Mouse (Mus musculus): ENCODE data around the gene Ugt2a2. TPM values are rescaled to one million over a fixed set of nuclear protein-coding genes. Genes with fewer than 3 reads are reported as not detected.
"Not testable (repeated sequence)": the region's sequence is repeated elsewhere in the genome, so short reads cannot be mapped to it uniquely, and the experiment has no call there.

Gene Ugt2a2
- polyA plus RNA-seq, 2 experiments: not detected

- DNase-seq (ENCODE audit: low read depth in 3 of 3, low spot score in 3 of 3) (no peak), ATAC-seq (ENCODE audit: insufficient read depth) (no peak)
- Histone ChIP-seq H3K27ac (no peak overlapping the region), H3K9me3 (ENCODE audit: control insufficient read depth, low read length) (no peaks in the 10 kb centered on the region), H3K4me3 (ENCODE audit: insufficient read depth in 1 of 2, low read depth in 2 of 2, low read length in 2 of 2) (no peak overlapping the region), H3K9ac (replicated peaks) (no peak overlapping the region), H3K36me3 (replicated peaks; ENCODE audit: control insufficient read depth, insufficient read depth, low read depth) (no peaks in the 10 kb centered on the region), H3K4me2 (ENCODE audit: low read depth) (no peak overlapping the region), H3K27me3 (ENCODE audit: control insufficient read depth, insufficient read depth, low read length) (no peaks in the 10 kb centered on the region), H3K4me1 (replicated peaks; ENCODE audit: control insufficient read depth in 2 of 2, insufficient read depth in 2 of 2, low read length in 1 of 2) (no peaks in the 10 kb centered on the region)
- no peak for TF ChIP-seq CTCF (IDR thresholded peaks at IDR 0.05; ENCODE audit: low read depth)
- TF ChIP-seq EP300 (IDR thresholded peaks at IDR 0.05; ENCODE audit: low read depth): no peak
Measured at GRCm38 (mm10) chr5:87498936-87499335, 16.9 kb upstream of the Ugt2a2 start.

- DNase-seq (ENCODE audit: low read depth in 3 of 3, low spot score in 3 of 3): no peak
- Histone ChIP-seq H3K9ac (replicated peaks) (no peak within 1 kb of the TSS), H3K27me3 (ENCODE audit: control insufficient read depth, insufficient read depth, low read length) (no peaks in the 10 kb centered on the region), H3K9me3 (ENCODE audit: control insufficient read depth, low read length) (no peaks in the 10 kb centered on the region), H3K4me2 (ENCODE audit: low read depth) (no peak within 1 kb of the TSS), H3K36me3 (replicated peaks; ENCODE audit: control insufficient read depth, insufficient read depth, low read depth) (no peaks in the 10 kb centered on the region), H3K4me3 (ENCODE audit: insufficient read depth in 1 of 2, low read depth in 2 of 2, low read length in 2 of 2) (no peak within 1 kb of the TSS), H3K4me1 (replicated peaks; ENCODE audit: control insufficient read depth in 2 of 2, insufficient read depth in 2 of 2, low read length in 1 of 2) (no peaks in the 10 kb centered on the region), H3K27ac (no peak within 1 kb of the TSS)
- WGBS (ENCODE audit: insufficient replicate concordance): 70% methylated on average over 1 of the region's 1 CpGs
- ATAC-seq (ENCODE audit: insufficient read depth): no peak
- TF ChIP-seq CTCF (IDR thresholded peaks at IDR 0.05; ENCODE audit: low read depth): no peak
- TF ChIP-seq EP300 (IDR thresholded peaks at IDR 0.05; ENCODE audit: low read depth): no peak
Measured at GRCm38 (mm10) chr5:87490771-87491170, 8.7 kb upstream of the Ugt2a2 start, which contains the start of gene Ugt2a1. Ugt2a1 (minus strand) TSS chr5:87490871.

GRCm38 (mm10) chr5:87486706-87487105 is 4.6 kb upstream of the Ugt2a2 start, which contains the start of gene Gm43638:
Gm43638 (minus strand) TSS chr5:87486806.
- H3K27me3 ChIP-seq (ENCODE audit: control insufficient read depth, insufficient read depth, low read length); H3K36me3 ChIP-seq (replicated peaks; ENCODE audit: control insufficient read depth, insufficient read depth, low read depth); H3K4me3 ChIP-seq (ENCODE audit: insufficient read depth in 1 of 2, low read depth in 2 of 2, low read length in 2 of 2); DNase-seq (ENCODE audit: low read depth in 3 of 3, low spot score in 3 of 3); H3K9ac ChIP-seq (replicated peaks); H3K4me2 ChIP-seq (ENCODE audit: low read depth); H3K4me1 ChIP-seq (replicated peaks; ENCODE audit: control insufficient read depth in 2 of 2, insufficient read depth in 2 of 2, low read length in 1 of 2); H3K27ac ChIP-seq; ATAC-seq (ENCODE audit: insufficient read depth); H3K9me3 ChIP-seq (ENCODE audit: control insufficient read depth, low read length): not testable (repeated sequence)
- 35% methylated on average over 1 of the region's 1 CpGs for WGBS (ENCODE audit: insufficient replicate concordance)

GRCm38 (mm10) chr5:87458810-87459209 is 23.2 kb downstream of the Ugt2a2 start:
- Histone ChIP-seq H3K27ac (no peak overlapping the region), H3K36me3 (replicated peaks; ENCODE audit: control insufficient read depth, insufficient read depth, low read depth) (no peaks in the 10 kb centered on the region), H3K9ac (replicated peaks) (no peak overlapping the region), H3K4me3 (ENCODE audit: insufficient read depth in 1 of 2, low read depth in 2 of 2, low read length in 2 of 2) (no peak overlapping the region), H3K4me1 (replicated peaks; ENCODE audit: control insufficient read depth in 2 of 2, insufficient read depth in 2 of 2, low read length in 1 of 2) (no peaks in the 10 kb centered on the region), H3K27me3 (ENCODE audit: control insufficient read depth, insufficient read depth, low read length) (no peaks in the 10 kb centered on the region), H3K4me2 (ENCODE audit: low read depth) (no peak overlapping the region), H3K9me3 (ENCODE audit: control insufficient read depth, low read length) (no peaks in the 10 kb centered on the region)
- TF ChIP-seq CTCF (IDR thresholded peaks at IDR 0.05; ENCODE audit: low read depth): no peak
- no peak for TF ChIP-seq EP300 (IDR thresholded peaks at IDR 0.05; ENCODE audit: low read depth)
- no peak for ATAC-seq (ENCODE audit: insufficient read depth)
- 44% methylated on average over 1 of the region's 1 CpGs for WGBS (ENCODE audit: insufficient replicate concordance)
- no peak for DNase-seq (ENCODE audit: low read depth in 3 of 3, low spot score in 3 of 3)

GRCm38 (mm10) chr5:87457701-87458100 is 24.4 kb downstream of the Ugt2a2 start:
- Histone ChIP-seq H3K4me2 (ENCODE audit: low read depth) (no peak overlapping the region), H3K9me3 (ENCODE audit: control insufficient read depth, low read length) (no peaks in the 10 kb centered on the region), H3K27me3 (ENCODE audit: control insufficient read depth, insufficient read depth, low read length) (no peaks in the 10 kb centered on the region), H3K4me1 (replicated peaks; ENCODE audit: control insufficient read depth in 2 of 2, insufficient read depth in 2 of 2, low read length in 1 of 2) (no peaks in the 10 kb centered on the region), H3K9ac (replicated peaks) (no peak overlapping the region), H3K27ac (no peak overlapping the region), H3K36me3 (replicated peaks; ENCODE audit: control insufficient read depth, insufficient read depth, low read depth) (no peaks in the 10 kb centered on the region), H3K4me3 (ENCODE audit: insufficient read depth in 1 of 2, low read depth in 2 of 2, low read length in 2 of 2) (no peak overlapping the region)
- DNase-seq (ENCODE audit: low read depth in 3 of 3, low spot score in 3 of 3) (no peak), ATAC-seq (ENCODE audit: insufficient read depth) (no peak)
- TF ChIP-seq CTCF (IDR thresholded peaks at IDR 0.05; ENCODE audit: low read depth) (no peak), EP300 (IDR thresholded peaks at IDR 0.05; ENCODE audit: low read depth) (no peak)

All from liver, embryonic 14.5 days (tissue).